Mouse (Mus musculus) MEL (cell line): Measurements from ENCODE around the gene Itsn1. TPM values are rescaled to one million over a fixed set of nuclear protein-coding genes. Genes with fewer than 3 reads are reported as not detected.

Experiments used
- DNase-seq: peaks from one replicate; pipeline ENCODE4 v3.0.0; 2011; ENCODE audit warnings: low read depth, low spot score
- H3K27ac ChIP-seq: 2 replicates; pipeline ENCODE4 v1.5.1; 2012; ENCODE audit warnings: low read depth, mild to moderate bottlenecking, control low read depth, low read length, moderate library complexity; ENCODE audit not compliant: control insufficient read depth
- H3K27me3 ChIP-seq, 2 experiments: fragments of 150-350 bp in 1 of 2; sonication (generic) in 1 of 2; 2 replicates each; pipeline ENCODE4 v1.6.1; 2012; ENCODE audit warnings: low read length in 2 of 2, mild to moderate bottlenecking in 2 of 2, improper control_type of control experiment in 1 of 2, moderate library complexity in 1 of 2; ENCODE audit not compliant: insufficient read depth in 2 of 2, control insufficient read depth in 1 of 2
- H3K36me3 ChIP-seq, 2 experiments: 2 replicates each; pipeline ENCODE4 v1.6.1; 2012 to 2014; ENCODE audit warnings: low read length in 2 of 2, improper control_type of control experiment in 1 of 2, inconsistent platforms in 1 of 2, mild to moderate bottlenecking in 1 of 2; ENCODE audit not compliant: insufficient read depth in 2 of 2, control insufficient read depth in 1 of 2
- H3K4me1 ChIP-seq, 2 experiments: fragments of 150-350 bp in 1 of 2; sonication (generic) in 1 of 2; 2 replicates each; pipeline ENCODE4 v1.6.1; 2012; ENCODE audit warnings: low read length in 2 of 2, improper control_type of control experiment in 1 of 2, mild to moderate bottlenecking in 1 of 2; ENCODE audit not compliant: insufficient read depth in 2 of 2, control insufficient read depth in 1 of 2
- H3K4me3 ChIP-seq, 2 experiments: fragments of 150-350 bp in 1 of 2; sonication (generic) in 1 of 2; 2 replicates each; pipeline ENCODE4 v1.5.1; 2012; ENCODE audit warnings: low read depth in 2 of 2, low read length in 2 of 2, mild to moderate bottlenecking in 2 of 2, moderate library complexity in 2 of 2, control low read depth in 1 of 2, improper control_type of control experiment in 1 of 2; ENCODE audit not compliant: control insufficient read depth in 1 of 2, insufficient read depth in 1 of 2
- H3K79me2 ChIP-seq: 2 replicates; pipeline ENCODE4 v1.6.1; 2012; ENCODE audit warnings: mild to moderate bottlenecking, low read length, moderate library complexity; ENCODE audit not compliant: control insufficient read depth, poor library complexity, insufficient read depth
- H3K9ac ChIP-seq: 2 replicates; pipeline ENCODE4 v1.6.1; 2012; ENCODE audit warnings: low read depth, mild to moderate bottlenecking, control low read depth, low read length, moderate library complexity; ENCODE audit not compliant: control insufficient read depth, poor library complexity, severe bottlenecking
- H3K9me3 ChIP-seq: fragments of 150-350 bp; sonication (generic); replicated peaks from 2 replicates; pipeline ENCODE4 v1.6.1; 2012; ENCODE audit warnings: mild to moderate bottlenecking, low read length, improper control_type of control experiment, moderate library complexity; ENCODE audit not compliant: insufficient read depth
- BHLHE40 ChIP-seq: IDR thresholded peaks from 2 replicates; pipeline ENCODE4 v1.6.1; 2012; ENCODE audit warnings: low read depth, mild to moderate bottlenecking, inconsistent platforms, low read length, improper control_type of control experiment, borderline replicate concordance
- CHD1 ChIP-seq: IDR thresholded peaks from 2 replicates; pipeline ENCODE4 v1.6.1; 2012; ENCODE audit warnings: low read depth, mild to moderate bottlenecking, inconsistent platforms, low read length, improper control_type of control experiment
- CHD2 ChIP-seq: IDR thresholded peaks from 2 replicates; pipeline ENCODE4 v1.6.1; 2011; ENCODE audit warnings: low read length, improper control_type of control experiment
- E2F4 ChIP-seq: IDR thresholded peaks from 2 replicates; pipeline ENCODE4 v1.6.1; 2011; ENCODE audit warnings: low read depth, low read length, improper control_type of control experiment, borderline replicate concordance
- EP300 ChIP-seq, 2 experiments: IDR thresholded peaks; 2 replicates each; pipeline ENCODE4 v1.6.1; 2011; ENCODE audit warnings: improper control_type of control experiment in 2 of 2, low read length in 2 of 2, low read depth in 1 of 2, mild to moderate bottlenecking in 1 of 2
- HCFC1 ChIP-seq: IDR thresholded peaks from 2 replicates; pipeline ENCODE4 v1.6.1; 2012; ENCODE audit warnings: low read depth, mild to moderate bottlenecking, inconsistent platforms, low read length, improper control_type of control experiment, moderate library complexity
- JUND ChIP-seq: IDR thresholded peaks from 2 replicates; pipeline ENCODE4 v1.6.1; 2011; ENCODE audit warnings: low read depth, mild to moderate bottlenecking, improper control_type of control experiment, low read length
- KAT2A ChIP-seq: conservative IDR thresholded peaks from 2 replicates; pipeline ENCODE4 v1.6.1; 2012; ENCODE audit warnings: low read depth, low read length, improper control_type of control experiment, inconsistent platforms
- MAX ChIP-seq: IDR thresholded peaks from 2 replicates; pipeline ENCODE4 v1.6.1; 2011; ENCODE audit warnings: low read length, improper control_type of control experiment
- MXI1 ChIP-seq: IDR thresholded peaks from 2 replicates; pipeline ENCODE4 v1.6.1; 2011; ENCODE audit warnings: mild to moderate bottlenecking, low read depth, low read length, improper control_type of control experiment
- MYB ChIP-seq: IDR thresholded peaks from 2 replicates; pipeline ENCODE4 v1.6.1; 2011; ENCODE audit warnings: mild to moderate bottlenecking, low read depth, low read length, improper control_type of control experiment
- MYC ChIP-seq: IDR thresholded peaks from 2 replicates; pipeline ENCODE4 v1.6.1; 2011; ENCODE audit warnings: low read depth, mild to moderate bottlenecking, low read length, improper control_type of control experiment, moderate library complexity
- POLR2A ChIP-seq, 2 experiments: IDR thresholded peaks; 2 replicates each; pipeline ENCODE4 v1.6.1; 2011 to 2012; ENCODE audit warnings: low read length in 2 of 2, mild to moderate bottlenecking in 2 of 2, control low read depth in 1 of 2, improper control_type of control experiment in 1 of 2, low read depth in 1 of 2, moderate library complexity in 1 of 2; ENCODE audit not compliant: control insufficient read depth in 1 of 2, insufficient read depth in 1 of 2, poor library complexity in 1 of 2
- RAD21 ChIP-seq: IDR thresholded peaks from 2 replicates; pipeline ENCODE4 v1.6.1; 2011; ENCODE audit warnings: mild to moderate bottlenecking, low read depth, low read length, improper control_type of control experiment
- RCOR1 ChIP-seq: IDR thresholded peaks from 2 replicates; pipeline ENCODE4 v1.6.1; 2012; ENCODE audit warnings: low read depth, mild to moderate bottlenecking, inconsistent platforms, low read length, improper control_type of control experiment
- SMC3 ChIP-seq: IDR thresholded peaks from 2 replicates; pipeline ENCODE4 v1.6.1; 2011; ENCODE audit warnings: low read depth, low read length, improper control_type of control experiment
- TBP ChIP-seq: IDR thresholded peaks from 2 replicates; pipeline ENCODE4 v1.8.0; 2011; ENCODE audit warnings: low read depth, low read length, improper control_type of control experiment
- TCF12 ChIP-seq: IDR thresholded peaks from 2 replicates; pipeline ENCODE4 v1.6.1; 2014; ENCODE audit warnings: low read depth, mild to moderate bottlenecking, inconsistent platforms, low read length, improper control_type of control experiment, moderate library complexity
- USF1 ChIP-seq: IDR thresholded peaks from 2 replicates; pipeline ENCODE4 v1.6.1; 2014; ENCODE audit warnings: low read depth, mild to moderate bottlenecking, inconsistent platforms, low read length, improper control_type of control experiment, moderate library complexity
- ZC3H11A ChIP-seq: IDR thresholded peaks from 2 replicates; pipeline ENCODE4 v1.6.1; 2012; ENCODE audit warnings: low read depth, mild to moderate bottlenecking, inconsistent platforms, low read length, improper control_type of control experiment
- ZMIZ1 ChIP-seq: IDR thresholded peaks from 2 replicates; pipeline ENCODE4 v1.6.1; 2012; ENCODE audit warnings: low read depth, mild to moderate bottlenecking, inconsistent platforms, low read length, improper control_type of control experiment, moderate library complexity
- polyA plus RNA-seq, 2 experiments: library from polyadenylated mRNA; stranded (reverse) in 1 of 2; unstranded in 1 of 2; fragments of >175 nt in 1 of 2; fragments of >200 nt in 1 of 2; gene quantifications; 2 replicates each; pipeline versions ENCODE4 v1.2.1 to v1.2.4; 2012; ENCODE audit warnings: low replicate concordance in 2 of 2, low read depth in 1 of 2; ENCODE audit not compliant: insufficient read length in 2 of 2, insufficient read depth in 1 of 2, missing spikeins in 1 of 2
- total RNA-seq: library from RNA; depleted of rRNA; stranded (reverse); fragments of 300-350 nt; gene quantifications from 2 replicates; pipeline ENCODE4 v1.2.3, GENCODE M21; 2012

Gene Itsn1
- total and polyA plus RNA-seq, 3 experiments: 14.7 to 36.5 TPM; not detected in 1

- Histone ChIP-seq H3K4me1 (peaks cover 0 to 5% of the 10 kb centered on the region in 2 experiments; a peak in 3 of 4 replicates), H3K9me3 (no peaks in the 10 kb centered on the region), H3K27ac (no peak overlapping the region), H3K36me3 (peaks cover 0 to 10% of the 10 kb centered on the region in 2 experiments; a peak in 2 of 4 replicates), H3K79me2 (no peaks in the 10 kb centered on the region), H3K27me3 (no peaks in the 10 kb centered on the region), H3K9ac (no peak overlapping the region), H3K4me3 (no peak overlapping the region)
- DNase-seq: no peak
- TF ChIP-seq ZC3H11A: no peak
- TF ChIP-seq ZMIZ1: no peak
- no peak for TF ChIP-seq RAD21
- TF ChIP-seq MXI1: no peak
- TF ChIP-seq E2F4: no peak
Observed at GRCm38 (mm10) chr16:91763975-91764374, 34.9 kb downstream of the Itsn1 start.

GRCm38 (mm10) chr16:91764414-91764813 lies 35.3 kb downstream of the Itsn1 start:
- H3K4me3 ChIP-seq: no peak overlapping the region
- no peaks in the 10 kb centered on the region for H3K27me3 ChIP-seq
- no peaks in the 10 kb centered on the region for H3K79me2 ChIP-seq
- H3K4me1 ChIP-seq: peaks cover 0 to 5% of the 10 kb centered on the region in 2 experiments; a peak in 3 of 4 replicates
- no peak overlapping the region for H3K27ac ChIP-seq
- H3K9ac ChIP-seq: no peak overlapping the region
- no peak for DNase-seq
- no peaks in the 10 kb centered on the region for H3K9me3 ChIP-seq
- peaks cover 0 to 10% of the 10 kb centered on the region in 2 experiments; a peak in 2 of 4 replicates for H3K36me3 ChIP-seq
- TF ChIP-seq ZMIZ1: no peak
- TF ChIP-seq KAT2A: no peak
- no peak for TF ChIP-seq POLR2A (IDR thresholded peaks at IDR 0.05; ENCODE audit: control insufficient read depth in 1 of 2, insufficient read depth in 1 of 2, low read depth in 1 of 2, low read length in 2 of 2, poor library complexity in 1 of 2)
- TF ChIP-seq BHLHE40: no peak
- TF ChIP-seq MYC: no peak
- TF ChIP-seq MYB: no peak
- no peak for TF ChIP-seq TCF12
- no peak for TF ChIP-seq CHD2
- no peak for TF ChIP-seq ZC3H11A
- TF ChIP-seq HCFC1: no peak
- no peak for TF ChIP-seq USF1
- TF ChIP-seq RCOR1: no peak
- TF ChIP-seq CHD1: no peak
- no peak for TF ChIP-seq MAX
- TF ChIP-seq RAD21: no peak
- TF ChIP-seq EP300 (IDR thresholded peaks at IDR 0.05; ENCODE audit: low read depth in 1 of 2, low read length in 2 of 2): no peak
- TF ChIP-seq TBP: no peak
- no peak for TF ChIP-seq JUND
- no peak for TF ChIP-seq SMC3
- TF ChIP-seq, all 39 proteins: peak for 0
